Mouse (Mus musculus) liver, embryonic 16.5 days (tissue): Measurements from ENCODE around the gene Fuca1. TPM values are rescaled to one million over a fixed set of nuclear protein-coding genes. Genes with fewer than 3 reads are reported as not detected.

ENCODE experiments used
- ATAC-seq: fragments of 200-750 bp; cut with Nextera tagmentation; 2 replicates; pipeline ENCODE4 v1.8.0; 2017; ENCODE audit warnings: low read depth, mild to moderate bottlenecking, moderate number of reproducible peaks, moderate library complexity
- H3K27ac ChIP-seq: fragments of 300-500 bp; sonication (generic); 2 replicates; pipeline ENCODE4 v1.5.1; 2014; ENCODE audit warnings: mild to moderate bottlenecking, low read length
- H3K27me3 ChIP-seq: fragments of 300-500 bp; sonication (generic); 2 replicates; pipeline ENCODE4 v1.6.1; 2014; ENCODE audit warnings: low read depth, low read length, mixed read lengths; ENCODE audit not compliant: control insufficient read depth, insufficient read depth
- H3K36me3 ChIP-seq: fragments of 300-500 bp; sonication (generic); 2 replicates; pipeline ENCODE4 v1.6.1; 2014; ENCODE audit warnings: mild to moderate bottlenecking; ENCODE audit not compliant: control insufficient read depth, insufficient read depth
- H3K4me1 ChIP-seq: fragments of 300-500 bp; sonication (generic); 2 replicates; pipeline ENCODE4 v1.6.1; 2014; ENCODE audit warnings: low read depth, low read length, mixed read lengths; ENCODE audit not compliant: control insufficient read depth
- H3K4me2 ChIP-seq: fragments of 300-500 bp; sonication (generic); 2 replicates; pipeline ENCODE4 v1.6.1; 2014; ENCODE audit warnings: low read depth, low read length, mixed read lengths
- H3K4me3 ChIP-seq: fragments of 300-500 bp; sonication (generic); 2 replicates; pipeline ENCODE4 v1.5.1; 2014; ENCODE audit warnings: low read depth, mild to moderate bottlenecking, low read length
- H3K9ac ChIP-seq: fragments of 300-500 bp; sonication (generic); 2 replicates; pipeline ENCODE4 v1.6.1; 2014; ENCODE audit warnings: low read depth, low read length
- H3K9me3 ChIP-seq: fragments of 300-500 bp; sonication (generic); replicated peaks from 2 replicates; pipeline ENCODE4 v1.6.1; 2016; ENCODE audit warnings: low read length; ENCODE audit not compliant: control insufficient read depth
- WGBS: fragments of 180-500 bp; shearing (Covaris S2); extraction: QIAGEN DNeasy Blood & Tissue Kit; methylation state at CpG from one replicate; pipeline ENCODE4 v1.1.7; 2014; ENCODE audit not compliant: insufficient replicate concordance; 5-methylcytosine and 5-hydroxymethylcytosine counted together
- polyA plus RNA-seq: library from polyadenylated mRNA; unstranded; fragments of >200 nt; fragmentation: Nextera tagmentation; extraction: Ambion mirVana; gene quantifications from 2 replicates; pipeline ENCODE4 v1.2.1, GENCODE M21; 2015

Gene Fuca1
- polyA plus RNA-seq, 1 experiment from 2014 or later = 28.0 TPM

- peaks cover 9% of the 10 kb centered on the region for H3K4me1 ChIP-seq
- no peak for ATAC-seq
- H3K27me3 ChIP-seq = no peaks in the 10 kb centered on the region
- H3K4me2 ChIP-seq = no peak overlapping the region
- H3K4me3 ChIP-seq = no peak overlapping the region
- no peaks in the 10 kb centered on the region for H3K9me3 ChIP-seq
- H3K27ac ChIP-seq = no peak overlapping the region
- no peaks in the 10 kb centered on the region for H3K36me3 ChIP-seq
- WGBS = 67% methylated on average over 10 of the region's 10 CpGs
- H3K9ac ChIP-seq = no peak overlapping the region
These were observed 5.8 kb downstream of the Fuca1 start for GRCm38 (mm10) chr4:135926195-135926808.

- H3K27me3 ChIP-seq = no peaks in the 10 kb centered on the region
- peaks cover 4% of the 10 kb centered on the region for H3K4me1 ChIP-seq
- 81% methylated on average over 3 of the region's 3 CpGs for WGBS
- H3K27ac ChIP-seq = no peak overlapping the region
- H3K36me3 ChIP-seq = no peaks in the 10 kb centered on the region
- no peak overlapping the region for H3K4me2 ChIP-seq
- no peak overlapping the region for H3K9ac ChIP-seq
- H3K9me3 ChIP-seq = no peaks in the 10 kb centered on the region
- no peak for ATAC-seq
- no peak overlapping the region for H3K4me3 ChIP-seq
These were observed 6.3 kb downstream of the Fuca1 start for GRCm38 (mm10) chr4:135926861-135927260.

- Histone ChIP-seq H3K27ac (no peak overlapping the region), H3K36me3 (peaks cover 2% of the 10 kb centered on the region; the same call in 1 of the 2 replicates), H3K9ac (no peak overlapping the region), H3K4me1 (no peaks in the 10 kb centered on the region; the same call in 1 of the 2 replicates), H3K4me3 (no peak overlapping the region), H3K27me3 (no peaks in the 10 kb centered on the region), H3K9me3 (no peaks in the 10 kb centered on the region), H3K4me2 (no peak overlapping the region)
- 87% methylated on average over 9 of the region's 9 CpGs for WGBS
- no peak for ATAC-seq
These were observed 7.8 kb downstream of the Fuca1 start for GRCm38 (mm10) chr4:135928376-135928775.

GRCm38 (mm10) chr4:135929405-135929804, 8.9 kb downstream of the Fuca1 start:
- WGBS = 74% methylated on average over 5 of the region's 5 CpGs
- H3K4me3 ChIP-seq = no peak overlapping the region
- peaks cover 2% of the 10 kb centered on the region; the same call in 1 of the 2 replicates for H3K36me3 ChIP-seq
- no peaks in the 10 kb centered on the region for H3K9me3 ChIP-seq
- peaks cover 4% of the 10 kb centered on the region for H3K4me1 ChIP-seq
- no peaks in the 10 kb centered on the region for H3K27me3 ChIP-seq
- no peak overlapping the region for H3K9ac ChIP-seq
- H3K4me2 ChIP-seq = no peak overlapping the region
- no peak for ATAC-seq
- no peak overlapping the region for H3K27ac ChIP-seq

GRCm38 (mm10) chr4:135929828-135930227, 9.3 kb downstream of the Fuca1 start:
- H3K27me3 ChIP-seq = no peaks in the 10 kb centered on the region
- H3K4me1 ChIP-seq = peaks cover 6% of the 10 kb centered on the region
- H3K36me3 ChIP-seq = peaks cover 2% of the 10 kb centered on the region; the same call in 1 of the 2 replicates
- no peak for ATAC-seq
- H3K4me3 ChIP-seq = no peak overlapping the region
- no peak overlapping the region for H3K9ac ChIP-seq
- no peaks in the 10 kb centered on the region for H3K9me3 ChIP-seq
- no peak overlapping the region for H3K4me2 ChIP-seq
- 78% methylated on average over 9 of the region's 9 CpGs for WGBS
- H3K27ac ChIP-seq = no peak overlapping the region

- H3K4me3 ChIP-seq = no peak overlapping the region
- peaks cover 10% of the 10 kb centered on the region for H3K4me1 ChIP-seq
- H3K27ac ChIP-seq = no peak overlapping the region
- H3K9ac ChIP-seq = no peak overlapping the region
- no peaks in the 10 kb centered on the region for H3K27me3 ChIP-seq
- WGBS = 84% methylated on average over 8 of the region's 8 CpGs
- no peak for ATAC-seq
- peaks cover 2% of the 10 kb centered on the region; the same call in 1 of the 2 replicates for H3K36me3 ChIP-seq
- H3K4me2 ChIP-seq = no peak overlapping the region
- no peaks in the 10 kb centered on the region for H3K9me3 ChIP-seq
These were observed 9.7 kb downstream of the Fuca1 start for GRCm38 (mm10) chr4:135930239-135930638.

- H3K4me3 ChIP-seq = no peak overlapping the region
- H3K27me3 ChIP-seq = no peaks in the 10 kb centered on the region
- 64% methylated on average over 5 of the region's 5 CpGs for WGBS
- no peak overlapping the region for H3K27ac ChIP-seq
- no peaks in the 10 kb centered on the region for H3K9me3 ChIP-seq
- H3K36me3 ChIP-seq = peaks cover 2% of the 10 kb centered on the region; the same call in 1 of the 2 replicates
- ATAC-seq = no peak
- H3K9ac ChIP-seq = no peak overlapping the region
- no peak overlapping the region for H3K4me2 ChIP-seq
- peaks cover 18% of the 10 kb centered on the region for H3K4me1 ChIP-seq
These were observed 11.3 kb downstream of the Fuca1 start for GRCm38 (mm10) chr4:135931832-135932231.

GRCm38 (mm10) chr4:135934708-135935500, 14.4 kb downstream of the Fuca1 start:
- Histone ChIP-seq H3K27me3 (no peaks in the 10 kb centered on the region), H3K4me1 (peaks cover 28% of the 10 kb centered on the region), H3K27ac (peak overlapping the region; percentile 56; the same call in 1 of the 2 replicates), H3K36me3 (peaks cover 5% of the 10 kb centered on the region; the same call in 1 of the 2 replicates), H3K9me3 (no peaks in the 10 kb centered on the region), H3K4me2 (0 out of 2 replicates have a peak overlapping the region, but pooled peaks have one; percentile 4), H3K9ac (no peak overlapping the region), H3K4me3 (no peak overlapping the region)
- peak; percentile 55 for ATAC-seq
- 30% methylated on average over 12 of the region's 12 CpGs for WGBS

- no peak; the same call in 1 of the 2 replicates for ATAC-seq
- Histone ChIP-seq H3K27me3 (no peaks in the 10 kb centered on the region), H3K4me3 (no peak overlapping the region), H3K27ac (no peak overlapping the region), H3K36me3 (peaks cover 5% of the 10 kb centered on the region; the same call in 1 of the 2 replicates), H3K4me2 (0 out of 2 replicates have a peak overlapping the region, but pooled peaks have one; percentile 4), H3K9me3 (no peaks in the 10 kb centered on the region), H3K9ac (no peak overlapping the region), H3K4me1 (peaks cover 28% of the 10 kb centered on the region)
- 36% methylated on average over 5 of the region's 5 CpGs for WGBS
These were observed 15.0 kb downstream of the Fuca1 start for GRCm38 (mm10) chr4:135935502-135935901.
